Mouse (Mus musculus) monocyte, adult 59 days (primary cell): ENCODE data around the gene H2-K1. TPM values are rescaled to one million over a fixed set of nuclear protein-coding genes. Genes with fewer than 3 reads are reported as not detected.

Experiments
- total RNA-seq, 2 experiments: library from RNA; stranded (reverse); gene quantifications; one replicate each; pipeline ENCODE4 v1.2.4; 2023

The H2-K1 gene
- total RNA-seq, result 1,000 to 10,000 TPM; 3,154 to 3,159 TPM

DNA sequence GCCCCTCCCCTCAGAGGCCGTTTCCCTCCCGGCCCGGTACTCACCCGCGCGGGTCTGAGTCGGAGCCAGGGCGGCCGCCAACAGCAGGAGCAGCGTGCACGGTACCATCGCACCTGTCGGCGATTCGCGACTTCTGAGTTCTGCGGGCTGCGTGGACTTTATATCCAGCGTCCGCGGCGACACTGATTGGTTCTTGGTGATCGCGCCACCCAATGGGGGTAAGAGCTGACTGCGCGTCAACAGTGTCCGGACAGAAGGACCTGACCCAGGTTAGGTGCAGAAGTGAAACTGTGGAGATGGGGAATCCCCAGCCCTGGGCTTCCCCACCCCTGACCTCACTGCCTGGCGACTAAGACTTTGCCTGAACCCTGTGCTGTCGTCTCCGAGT, at the start of gene H2-K1:
H2-K1 (minus strand) TSS at position 198 of the 388 bp plus-strand sequence.

DNA sequence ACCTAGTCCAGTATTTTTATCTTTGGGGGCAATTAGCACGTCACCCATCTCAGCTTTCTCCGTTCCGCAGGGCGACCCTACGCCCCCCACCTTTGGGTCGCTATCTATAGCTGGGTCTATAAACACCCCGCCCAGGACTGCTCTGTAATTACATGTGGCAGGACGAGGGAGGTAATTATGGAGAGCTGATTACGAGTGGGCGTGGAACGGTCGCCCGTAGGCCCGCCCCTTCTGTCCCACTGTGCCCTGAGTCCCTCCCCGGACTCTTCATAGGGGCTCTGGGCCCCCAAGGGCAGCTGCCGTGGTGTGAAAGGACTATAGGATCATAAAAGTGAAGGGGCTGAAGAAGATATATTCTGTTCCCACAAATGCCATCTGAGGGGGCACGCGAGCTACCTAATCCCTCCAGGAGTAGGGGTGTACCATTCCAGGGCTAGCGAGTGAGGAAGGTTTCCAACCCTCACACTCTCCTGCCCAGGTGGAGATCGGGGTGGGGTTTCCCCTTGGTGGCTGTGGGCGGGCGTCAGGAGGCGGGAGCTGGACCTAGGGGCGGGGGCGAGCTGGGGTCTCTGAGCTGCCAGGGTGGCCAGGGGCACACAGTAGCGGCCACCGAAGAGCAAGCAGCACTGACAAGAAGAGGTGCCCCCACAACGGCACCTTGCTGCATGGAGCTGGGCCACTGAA, 38.9 kb upstream of the H2-K1 start, which contains the start of gene Col11a2:
Col11a2 (plus strand) TSS at position 560 of the 684 bp plus-strand sequence.

DNA sequence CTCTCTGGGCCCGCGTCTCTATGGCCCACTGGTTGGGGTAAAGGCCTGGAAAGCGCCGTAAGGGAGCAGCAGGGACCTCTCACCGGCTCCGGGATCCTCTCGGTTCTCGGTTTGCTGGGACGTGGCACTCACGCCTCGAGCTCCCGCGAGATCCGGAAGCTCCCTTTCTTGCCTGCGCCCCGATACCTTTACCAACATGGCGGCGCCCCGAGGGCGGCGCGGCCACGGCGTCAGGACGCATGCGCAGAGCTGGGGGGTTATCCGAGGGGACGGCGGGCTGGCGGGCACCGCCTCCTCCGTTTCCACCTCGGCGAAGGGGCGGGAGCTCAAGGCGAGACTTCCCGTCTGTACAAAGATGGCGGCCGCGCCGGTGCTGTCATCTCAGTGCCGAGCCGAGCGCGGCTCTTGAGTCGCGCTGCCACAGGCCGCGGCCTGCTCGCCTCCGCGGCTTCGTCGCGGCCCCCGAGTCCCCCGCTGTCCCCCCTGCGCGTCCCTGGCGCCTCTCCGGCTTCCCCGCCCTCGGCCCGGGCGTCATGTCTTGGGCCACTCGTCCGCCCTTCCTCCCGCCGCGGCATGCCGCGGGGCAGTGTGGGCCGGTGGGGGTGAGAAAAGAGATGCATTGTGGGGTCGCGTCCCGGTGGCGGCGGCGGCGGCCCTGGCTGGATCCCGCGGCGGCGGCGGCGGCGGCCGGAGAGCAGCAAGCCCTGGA, 31.5 kb upstream of the H2-K1 start, which contains the start of the genes Slc39a7 and Rxrb:
Slc39a7 (minus strand) TSS at position 218 of the 709 bp plus-strand sequence.
Rxrb (plus strand) TSS at position 348 of the 709 bp plus-strand sequence.

DNA sequence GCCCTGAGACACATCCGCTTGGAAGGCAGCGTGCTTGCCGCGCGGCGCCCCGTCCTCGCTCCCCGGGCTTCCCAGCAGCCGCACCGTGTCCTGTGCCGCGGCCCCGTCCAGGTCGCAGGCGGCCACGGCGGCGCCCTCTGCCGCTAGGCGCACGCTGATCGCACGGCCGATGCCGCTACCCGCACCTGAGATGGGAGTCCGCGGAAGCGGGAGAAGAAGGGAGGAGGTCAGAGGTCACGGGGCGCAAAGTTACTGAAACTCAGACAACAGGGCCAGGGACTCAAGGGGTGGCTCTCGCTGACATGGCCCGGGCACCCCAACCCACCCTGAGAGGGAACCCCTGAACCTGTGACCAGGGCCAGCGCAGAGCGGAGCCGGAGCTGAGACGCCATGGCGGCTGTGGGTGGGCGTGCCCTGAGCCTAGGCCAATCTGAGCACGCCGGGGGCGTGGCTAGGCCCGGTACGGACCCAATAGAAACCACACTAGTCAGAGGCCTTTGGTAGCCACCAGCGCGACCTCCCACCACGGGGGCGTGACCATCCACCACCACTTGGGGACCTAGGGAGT, 27.6 kb upstream of the H2-K1 start, which contains the start of gene H2-Ke6:
H2-Ke6 (minus strand) TSS at position 405 of the 568 bp plus-strand sequence.

DNA sequence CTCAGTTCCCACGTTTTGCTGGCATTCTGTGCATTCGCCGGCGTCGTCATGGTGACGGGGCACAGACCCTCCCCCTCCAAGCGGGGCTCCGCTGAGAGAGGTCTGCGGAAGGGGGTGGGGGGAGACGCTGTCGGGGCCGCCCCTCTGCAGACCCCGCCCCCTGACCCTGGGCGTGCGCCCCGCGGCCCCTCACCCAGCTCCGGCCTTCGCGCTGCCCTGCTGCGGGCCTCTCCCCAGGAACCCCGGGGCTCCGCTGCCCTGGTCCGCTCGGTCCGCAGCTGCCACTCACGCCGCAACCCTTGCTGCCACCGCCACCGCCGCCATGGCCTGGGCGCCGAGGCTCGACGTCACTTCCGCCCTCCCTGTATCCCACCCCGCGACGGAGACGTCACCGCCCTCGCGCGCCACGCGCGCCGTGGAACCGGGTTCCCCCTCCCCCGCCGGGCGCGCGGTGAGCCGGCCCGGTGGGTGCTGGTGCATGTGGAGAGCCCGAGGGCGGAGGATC, 24.2 kb upstream of the H2-K1 start, which contains the start of gene Ring1:
Ring1 (minus strand) TSS at position 364 of the 505 bp plus-strand sequence.

DNA sequence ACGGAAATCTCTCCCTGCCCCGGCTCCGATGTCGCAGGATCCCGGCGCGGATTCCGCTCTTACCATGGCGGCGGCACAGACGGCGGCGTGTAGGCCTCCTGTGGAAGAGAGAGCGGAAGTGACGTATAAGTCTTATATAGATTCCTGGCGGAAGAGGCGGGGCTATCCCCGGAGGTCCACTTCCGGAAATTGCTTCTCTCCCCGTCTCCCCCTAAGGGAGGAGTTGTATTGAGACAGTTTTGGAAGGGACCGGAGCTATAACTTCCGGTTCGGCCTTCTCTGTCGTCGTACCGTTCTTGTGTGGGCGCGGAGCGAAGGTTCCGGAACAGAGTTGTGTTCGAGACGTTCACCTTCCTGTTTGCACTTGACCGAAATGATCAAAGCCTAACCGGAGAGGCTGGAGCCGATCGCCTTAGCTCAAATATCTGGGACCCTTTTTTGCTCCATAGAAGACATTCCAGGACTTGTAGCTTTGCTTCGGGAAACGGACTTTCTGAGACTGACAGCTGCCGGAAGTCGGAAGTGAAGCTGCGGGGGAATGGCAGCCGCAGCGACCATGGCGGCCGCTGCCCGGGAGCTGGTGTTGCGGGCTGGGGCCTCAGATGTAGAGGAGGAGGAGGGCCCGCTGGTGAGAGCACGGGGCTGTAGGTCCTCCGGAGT, 44.5 kb downstream of the H2-K1 start, which contains the start of the genes Vps52 and Rps18:
Vps52 (plus strand) TSS at position 258 of the 660 bp plus-strand sequence.
Rps18 (minus strand) TSS at position 447 of the 660 bp plus-strand sequence.

DNA sequence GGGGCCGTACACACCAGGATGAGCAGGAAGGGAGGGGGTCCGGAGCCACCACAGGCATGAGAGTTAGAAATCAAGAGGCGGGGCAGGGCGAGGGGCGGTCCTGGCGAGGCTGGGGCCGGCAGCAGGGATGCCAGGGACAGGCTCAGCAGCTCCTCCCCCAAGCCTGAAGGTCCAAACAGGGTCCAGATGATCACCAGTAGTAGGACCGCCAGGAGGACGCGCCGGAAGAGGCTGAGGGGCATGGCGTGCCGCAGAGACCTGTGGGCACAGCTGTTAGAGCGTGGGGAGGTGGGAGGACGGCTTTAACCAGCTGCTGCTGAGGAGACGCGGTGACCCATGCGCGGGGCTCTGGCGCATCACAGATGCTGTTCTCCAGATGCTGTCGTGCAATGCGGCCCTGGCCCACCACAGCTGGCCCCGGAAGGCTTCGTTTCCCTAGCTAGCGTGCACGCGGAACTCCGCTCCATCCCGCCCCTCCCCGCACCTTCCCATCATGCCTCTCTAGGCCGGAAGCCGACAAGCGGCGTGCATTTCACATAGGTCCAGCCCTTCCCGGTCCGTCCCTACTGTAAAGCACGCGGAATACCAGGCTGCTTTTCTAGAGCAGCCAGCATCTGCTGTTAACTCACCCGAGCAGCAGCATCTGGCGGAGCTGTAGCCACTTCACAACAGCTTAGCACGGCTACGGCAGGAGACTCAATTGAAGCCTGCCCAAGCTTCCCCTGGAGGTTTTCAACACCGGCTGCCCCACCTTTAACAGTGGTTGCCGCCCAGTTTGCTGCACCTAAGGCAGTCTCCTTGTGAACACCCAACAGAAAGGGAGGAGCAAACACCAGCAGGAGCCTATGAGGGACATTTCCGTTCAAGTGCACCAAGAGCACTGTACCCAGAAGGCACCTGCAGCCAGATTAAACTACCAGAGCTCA, 48.9 kb downstream of the H2-K1 start, which contains the start of gene B3galt4:
B3galt4 (minus strand) TSS at position 468 of the 926 bp plus-strand sequence.

Other genes starting within 250 kb of the H2-K1 start
- 100 to 1,000 TPM; 210 to 222 TPM for gene Rab11b, start 239.8 kb downstream of the H2-K1 start, total RNA-seq
- gene Angptl4, start 218.5 kb downstream of the H2-K1 start, total RNA-seq, result 1 to 10 TPM; 5.3 to 7.1 TPM
- 10 to 100 TPM; 17.2 to 17.8 TPM for gene Kank3, start 189.8 kb downstream of the H2-K1 start, total RNA-seq
- gene Rps28, start 175.8 kb downstream of the H2-K1 start, total RNA-seq, result 1,000 to 10,000 TPM; 2,442 to 2,474 TPM
- 100 to 1,000 TPM; 123 to 158 TPM for gene Ndufa7, start 175.8 kb downstream of the H2-K1 start, total RNA-seq
- 1 to 10 TPM; 1.8 to 2.6 TPM for gene Cd320, start 157.3 kb downstream of the H2-K1 start, total RNA-seq
- gene Gm7029, start 126.5 kb downstream of the H2-K1 start, total RNA-seq, result not detected
- 1 to 10 TPM; 1.1 to 2.9 TPM for gene Kifc1, start 109.7 kb downstream of the H2-K1 start, total RNA-seq
- 1 to 10 TPM in 1 of 2 experiments, not detected in 1; 4.0 TPM for gene Platr17, start 95.2 kb downstream of the H2-K1 start, total RNA-seq
- gene Daxx, start 90.9 kb downstream of the H2-K1 start, total RNA-seq, result 10 to 100 TPM; 74.9 to 76.2 TPM
- gene Tapbp, start 84.4 kb downstream of the H2-K1 start, total RNA-seq, result 100 to 1,000 TPM; 399 to 458 TPM
- gene Zbtb22, start 84.4 kb downstream of the H2-K1 start, total RNA-seq, result 10 to 100 TPM; 32.1 to 39.3 TPM
- gene Rgl2, start 70.8 kb downstream of the H2-K1 start, total RNA-seq, result 100 to 1,000 TPM; 186 to 207 TPM
- 10 to 100 TPM; 51.6 to 71.3 TPM for gene Pfdn6, start 60.0 kb downstream of the H2-K1 start, total RNA-seq
- 10 to 100 TPM; 30.5 to 34.8 TPM for gene Wdr46, start 59.7 kb downstream of the H2-K1 start, total RNA-seq
- gene B3galt4, start 48.9 kb downstream of the H2-K1 start, total RNA-seq, result 10 to 100 TPM; 14.7 to 17.3 TPM
- gene Vps52, start 44.5 kb downstream of the H2-K1 start, total RNA-seq, result 10 to 100 TPM; 48.0 to 57.5 TPM
- 100 to 1,000 TPM; 791 to 877 TPM for gene Rps18, start 44.3 kb downstream of the H2-K1 start, total RNA-seq
- gene Ring1, start 24.3 kb upstream of the H2-K1 start, total RNA-seq, result 10 to 100 TPM; 31.1 to 31.8 TPM
- gene H2-Ke6, start 27.7 kb upstream of the H2-K1 start, total RNA-seq, result 10 to 100 TPM; 58.7 to 60.7 TPM
- 100 to 1,000 TPM; 102 to 104 TPM for gene Slc39a7, start 31.3 kb upstream of the H2-K1 start, total RNA-seq
- gene Rxrb, start 31.5 kb upstream of the H2-K1 start, total RNA-seq, result 100 to 1,000 TPM; 100 to 103 TPM
- 1 to 10 TPM; 3.1 to 6.2 TPM for gene Col11a2, start 39.1 kb upstream of the H2-K1 start, total RNA-seq
- 10 to 100 TPM; 12.2 to 18.9 TPM for gene H2-Oa, start 92.0 kb upstream of the H2-K1 start, total RNA-seq
- 100 to 1,000 TPM; 345 to 355 TPM for gene H2-DMa, start 119.2 kb upstream of the H2-K1 start, total RNA-seq
- 100 to 1,000 TPM; 367 to 380 TPM for gene Brd2, start 122.3 kb upstream of the H2-K1 start, total RNA-seq
- gene H2-DMb2, start 143.0 kb upstream of the H2-K1 start, total RNA-seq, result 10 to 100 TPM; 88.6 to 96.9 TPM
- gene H2-DMb1, start 152.7 kb upstream of the H2-K1 start, total RNA-seq, result 100 to 1,000 TPM; 301 to 308 TPM
- 10 to 100 TPM; 93.6 to 93.9 TPM for gene Tap1, start 187.2 kb upstream of the H2-K1 start, total RNA-seq
- 100 to 1,000 TPM in 1 of 2 experiments, 10 to 100 TPM in 1; 88.7 to 100 TPM for gene Psmb9, start 187.4 kb upstream of the H2-K1 start, total RNA-seq
- 100 to 1,000 TPM; 199 to 211 TPM for gene Psmb8, start 197.4 kb upstream of the H2-K1 start, total RNA-seq
- gene Tap2, start 203.2 kb upstream of the H2-K1 start, total RNA-seq, result 10 to 100 TPM; 71.7 to 73.7 TPM
- 10 to 100 TPM; 17.9 to 22.0 TPM for gene H2-Ob, start 238.6 kb upstream of the H2-K1 start, total RNA-seq